Mouse (Mus musculus) G1E (cell line): Measurements from ENCODE around the gene Pnma5. TPM values are rescaled to one million over a fixed set of nuclear protein-coding genes. Genes with fewer than 3 reads are reported as not detected.
"Not testable (repeated sequence)": the region's sequence is repeated elsewhere in the genome, so short reads cannot be mapped to it uniquely, and the experiment has no call there.

Experiments
- ATAC-seq: 2 replicates; pipeline ENCODE4 v1.8.0; 2016; ENCODE audit warnings: mild to moderate bottlenecking; ENCODE audit not compliant: insufficient number of reproducible peaks, poor library complexity, low FRiP score, severe bottlenecking; ENCODE audit errors: extremely low read depth
- DNase-seq: peaks from one replicate; pipeline ENCODE4 v3.0.0; 2012; ENCODE audit warnings: low spot score
- H3K27me3 ChIP-seq: 2 replicates; pipeline ENCODE4 v1.6.1; 2012; ENCODE audit warnings: mild to moderate bottlenecking, low read length, inconsistent platforms; ENCODE audit not compliant: insufficient read depth
- H3K36me3 ChIP-seq: replicated peaks from 2 replicates; pipeline ENCODE3; 2012; ENCODE audit warnings: mild to moderate bottlenecking, inconsistent platforms
- H3K4me1 ChIP-seq: 2 replicates; pipeline ENCODE4 v1.6.1; 2012; ENCODE audit warnings: low read depth, low read length, inconsistent platforms, mixed read lengths; ENCODE audit not compliant: insufficient read depth
- H3K4me3 ChIP-seq: 2 replicates; pipeline ENCODE4 v1.5.1; 2012; ENCODE audit warnings: low read depth, mild to moderate bottlenecking, inconsistent platforms, low read length, moderate library complexity, mixed read lengths
- H3K9me3 ChIP-seq: replicated peaks from 2 replicates; pipeline ENCODE4 v1.6.1; 2012; ENCODE audit warnings: inconsistent platforms
- CTCF ChIP-seq: IDR thresholded peaks from 2 replicates; pipeline ENCODE4 v1.5.1; 2012; ENCODE audit warnings: low read depth, low read length, inconsistent platforms, mixed read lengths
- GATA1 ChIP-seq: IDR thresholded peaks from 2 replicates; pipeline ENCODE4 v1.6.1; 2012; ENCODE audit warnings: borderline replicate concordance, low read length, inconsistent platforms, mixed read lengths
- GATA2 ChIP-seq: IDR thresholded peaks from 2 replicates; pipeline ENCODE4 v1.6.1; 2012; ENCODE audit warnings: low read depth, low read length, inconsistent platforms, borderline replicate concordance
- POLR2AphosphoS5 ChIP-seq: IDR thresholded peaks from 2 replicates; pipeline ENCODE4 v1.6.1; 2012; ENCODE audit warnings: low read depth, low read length, inconsistent platforms; ENCODE audit not compliant: insufficient replicate concordance
- TAL1 ChIP-seq: conservative IDR thresholded peaks from 2 replicates; pipeline ENCODE4 v1.6.1; 2012; ENCODE audit warnings: low read depth, low read length, inconsistent platforms, mixed read lengths
- polyA plus RNA-seq: library from polyadenylated mRNA; stranded (reverse); fragments of >175 nt; gene quantifications from 2 replicates; pipeline ENCODE4 v1.2.3, GENCODE M21; 2012
- total RNA-seq, 2 experiments: library from RNA; stranded (forward) in 1 of 2; stranded (reverse) in 1 of 2; fragments of 200-1000 nt in 1 of 2; fragments of >200 nt in 1 of 2; fragmentation: Nextera tagmentation in 1 of 2; gene quantifications; 2 replicates each; pipeline ENCODE4 v1.2.3; 2014 to 2017

The Pnma5 gene
- total RNA-seq (2014; fragmentation: Nextera tagmentation) (not detected in 2 replicates), total RNA-seq (2017) (not detected in 2 replicates), polyA plus RNA-seq (not detected in 2 replicates)

GRCm38 (mm10) chrX:73037003-73037402 is at the start of gene Pnma5:
TSS of gene Pnma5 (minus strand) at chrX:73037103.
- no peak for DNase-seq
- Histone ChIP-seq H3K9me3 (no peaks in the 10 kb centered on the region), H3K27me3 (peaks cover 2% of the 10 kb centered on the region; the same call in 1 of the 2 replicates), H3K4me3 (no peak within 1 kb of the TSS), H3K36me3 (no peaks in the 10 kb centered on the region), H3K4me1 (no peaks in the 10 kb centered on the region)
- no peak for ATAC-seq
- TF ChIP-seq GATA1 (no peak), POLR2AphosphoS5 (no peak), TAL1 (no peak), CTCF (no peak), GATA2 (no peak)

- DNase-seq, H3K4me3 ChIP-seq: not testable (repeated sequence)
Observed at GRCm38 (mm10) chrX:73082267-73083055, 45.6 kb upstream of the Pnma5 start, which contains the start of gene Xlr4a. TSS of gene Xlr4a (minus strand) at chrX:73082478.

GRCm38 (mm10) chrX:73066765-73067312 is 29.9 kb upstream of the Pnma5 start:
- not testable (repeated sequence) for H3K27me3 ChIP-seq, H3K4me1 ChIP-seq, ATAC-seq, H3K36me3 ChIP-seq, H3K4me3 ChIP-seq, DNase-seq, H3K9me3 ChIP-seq

More at GRCm38 (mm10) chrX:73082267-73083055, 45.6 kb upstream of the Pnma5 start, which contains the start of gene Xlr4a:
- H3K4me1 ChIP-seq, H3K27me3 ChIP-seq, H3K36me3 ChIP-seq, ATAC-seq, H3K9me3 ChIP-seq: not testable (repeated sequence)

GRCm38 (mm10) chrX:73064415-73064793 is 27.5 kb upstream of the Pnma5 start, which contains the start of gene Pnma3:
TSS of gene Pnma3 (plus strand) at chrX:73064787.
- Histone ChIP-seq H3K4me1 (no peaks in the 10 kb centered on the region), H3K9me3 (no peaks in the 10 kb centered on the region), H3K27me3 (no peaks in the 10 kb centered on the region), H3K36me3 (no peaks in the 10 kb centered on the region), H3K4me3 (no peak within 1 kb of the TSS)
- ATAC-seq: no peak
- DNase-seq: no peak
- TF ChIP-seq TAL1: no peak
- TF ChIP-seq POLR2AphosphoS5: no peak
- no peak for TF ChIP-seq GATA1
- no peak for TF ChIP-seq GATA2
- TF ChIP-seq CTCF: no peak

GRCm38 (mm10) chrX:73063512-73064414 is 26.9 kb upstream of the Pnma5 start:
- Histone ChIP-seq H3K9me3 (no peaks in the 10 kb centered on the region), H3K4me1 (no peaks in the 10 kb centered on the region), H3K4me3 (no peak overlapping the region), H3K36me3 (no peaks in the 10 kb centered on the region), H3K27me3 (no peaks in the 10 kb centered on the region)
- TF ChIP-seq CTCF (no peak), TAL1 (no peak), POLR2AphosphoS5 (no peak), GATA2 (no peak), GATA1 (no peak)
- ATAC-seq: no peak
- no peak for DNase-seq

GRCm38 (mm10) chrX:73062323-73062722 is 25.4 kb upstream of the Pnma5 start:
- Histone ChIP-seq H3K9me3 (no peaks in the 10 kb centered on the region), H3K4me1 (no peaks in the 10 kb centered on the region), H3K36me3 (no peaks in the 10 kb centered on the region), H3K27me3 (no peaks in the 10 kb centered on the region), H3K4me3 (no peak overlapping the region)
- TF ChIP-seq GATA2 (no peak), TAL1 (no peak), POLR2AphosphoS5 (no peak), CTCF (no peak), GATA1 (no peak)
- ATAC-seq (no peak), DNase-seq (no peak)
